Mouse (Mus musculus) layer of hippocampus, postnatal 14 days (tissue): ENCODE data around the gene Lce1m. TPM values are rescaled to one million over a fixed set of nuclear protein-coding genes. Genes with fewer than 3 reads are reported as not detected.
"Not testable (repeated sequence)": the region's sequence is repeated elsewhere in the genome, so short reads cannot be mapped to it uniquely, and the experiment has no call there.

Experiments
- DNase-seq, 2 experiments: peaks; one replicate each; pipeline ENCODE4 v3.0.0; 2021 to 2022; ENCODE audit warnings: low spot score in 2 of 2, mixed read lengths in 1 of 2
- long read RNA-seq, 2 experiments: library from polyadenylated mRNA; stranded (forward); transcript quantifications; one replicate each; pipeline ENCODE4 v2.0.0; 2021
- total RNA-seq, 2 experiments: library from RNA; stranded (reverse); gene quantifications; 2 replicates each; pipeline ENCODE4 v1.2.3; 2021

Gene Lce1m
- total RNA-seq: not detected
- long read RNA-seq, experiment 1: 0 reads
- long read RNA-seq, experiment 2: 0 reads

- no peak for DNase-seq
Measured at GRCm38 (mm10) chr3:93018960-93019359, at the start of gene Lce1m. Lce1m (minus strand) TSS chr3:93019060.

- DNase-seq: not testable (repeated sequence)
Measured at GRCm38 (mm10) chr3:93068523-93068922, 49.7 kb upstream of the Lce1m start, which contains the start of gene Gm4858. Gm4858 (plus strand) TSS chr3:93068823.

GRCm38 (mm10) chr3:93052826-93053474, 34.1 kb upstream of the Lce1m start:
- no peak for DNase-seq

GRCm38 (mm10) chr3:93050182-93050581, 31.3 kb upstream of the Lce1m start:
- no peak for DNase-seq

GRCm38 (mm10) chr3:93031450-93031849, 12.6 kb upstream of the Lce1m start:
- peak in 1 of 2 experiments; percentile 45 for DNase-seq

GRCm38 (mm10) chr3:93025486-93025885, 6.6 kb upstream of the Lce1m start:
- no peak for DNase-seq

- no peak for DNase-seq
Measured at GRCm38 (mm10) chr3:93023411-93024184, 4.7 kb upstream of the Lce1m start.

GRCm38 (mm10) chr3:93021171-93021570, 2.3 kb upstream of the Lce1m start:
- DNase-seq: no peak

GRCm38 (mm10) chr3:93015460-93016104, 3.3 kb downstream of the Lce1m start, which contains the start of gene Crct1:
Crct1 (minus strand) TSS chr3:93015687.
- no peak for DNase-seq

- DNase-seq: no peak
Measured at GRCm38 (mm10) chr3:93014871-93015270, 4.0 kb downstream of the Lce1m start.

- DNase-seq: peak; percentile 4 to 14
Measured at GRCm38 (mm10) chr3:93014378-93014801, 4.5 kb downstream of the Lce1m start.

- DNase-seq: no peak
Measured at GRCm38 (mm10) chr3:93002843-93003242, 16.0 kb downstream of the Lce1m start.

- no peak for DNase-seq
Measured at GRCm38 (mm10) chr3:93000621-93001020, 18.2 kb downstream of the Lce1m start.

- DNase-seq: peak; percentile 40 to 70
Measured at GRCm38 (mm10) chr3:92998691-92999090, 20.2 kb downstream of the Lce1m start.

- DNase-seq: no peak
Measured at GRCm38 (mm10) chr3:92991926-92992325, 26.9 kb downstream of the Lce1m start, which contains the start of gene Lce3f. Lce3f (plus strand) TSS chr3:92992226.

- DNase-seq: no peak
Measured at GRCm38 (mm10) chr3:92978484-92978883, 40.4 kb downstream of the Lce1m start.

Other genes starting within 250 kb of the Lce1m start
- not detected for gene Lce1i, start 240.2 kb downstream of the Lce1m start, total RNA-seq
- not detected for gene Lce1j, start 228.5 kb downstream of the Lce1m start, total RNA-seq
- gene Lce1k, start 211.2 kb downstream of the Lce1m start, total RNA-seq: not detected
- gene Kprp, start 191.8 kb downstream of the Lce1m start, total RNA-seq: not detected
- gene Lce1l, start 167.8 kb downstream of the Lce1m start, total RNA-seq: not detected
- gene 2310050C09Rik, start 148.8 kb downstream of the Lce1m start, total RNA-seq: not detected
- not detected for gene Lce3a, start 92.8 kb downstream of the Lce1m start, total RNA-seq
- not detected for gene Lce3b, start 86.1 kb downstream of the Lce1m start, total RNA-seq
- gene Lce3c, start 74.6 kb downstream of the Lce1m start, total RNA-seq: not detected
- not detected for gene Lce3d, start 61.7 kb downstream of the Lce1m start, total RNA-seq
- gene Lce3e, start 52.0 kb downstream of the Lce1m start, total RNA-seq: not detected
- not detected for gene Lce3f, start 26.8 kb downstream of the Lce1m start, total RNA-seq
- gene Crct1, start 3.4 kb downstream of the Lce1m start, total RNA-seq: not detected
- not detected for gene Gm4858, start 49.8 kb upstream of the Lce1m start, total RNA-seq
- not detected for gene Crnn, start 125.7 kb upstream of the Lce1m start, total RNA-seq
- gene Flg2, start 178.2 kb upstream of the Lce1m start, total RNA-seq: not detected